Mouse (Mus musculus): ENCODE data around the gene Nsdhl. TPM values are rescaled to one million over a fixed set of nuclear protein-coding genes. Genes with fewer than 3 reads are reported as not detected.
A peak's percentile ranks its signal among the peaks of the same experiment; 100 is the strongest.

The Nsdhl gene
- total RNA-seq, 2 experiments from 2014 or later = 3.3 to 3.5 TPM

DNA sequence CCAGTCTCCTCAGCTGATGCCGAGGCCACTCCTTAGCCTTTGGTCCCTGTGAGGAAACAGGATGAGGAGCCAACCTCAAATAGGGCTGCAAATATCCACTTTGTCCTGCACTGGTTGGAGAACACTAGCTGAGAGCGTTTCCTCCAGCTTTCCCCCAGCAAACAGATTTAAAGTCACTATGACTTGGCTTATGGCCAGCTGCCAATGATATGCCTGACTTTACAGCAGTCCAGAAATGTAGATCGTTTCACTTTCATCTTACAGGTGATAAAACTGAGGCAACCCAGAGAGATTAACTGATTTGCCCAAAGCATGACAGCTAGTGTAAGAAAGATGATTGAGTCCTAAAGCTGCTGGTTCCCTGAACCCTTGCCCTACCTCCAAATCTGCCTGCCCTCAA, 77.2 kb downstream of the Nsdhl start:
- no peak for DNase-seq (ENCODE audit: low spot score)

- DNase-seq (ENCODE audit: low spot score) = no peak
Observed at GRCm38 (mm10) chrX:73003110-73003509, 84.8 kb downstream of the Nsdhl start.

DNA sequence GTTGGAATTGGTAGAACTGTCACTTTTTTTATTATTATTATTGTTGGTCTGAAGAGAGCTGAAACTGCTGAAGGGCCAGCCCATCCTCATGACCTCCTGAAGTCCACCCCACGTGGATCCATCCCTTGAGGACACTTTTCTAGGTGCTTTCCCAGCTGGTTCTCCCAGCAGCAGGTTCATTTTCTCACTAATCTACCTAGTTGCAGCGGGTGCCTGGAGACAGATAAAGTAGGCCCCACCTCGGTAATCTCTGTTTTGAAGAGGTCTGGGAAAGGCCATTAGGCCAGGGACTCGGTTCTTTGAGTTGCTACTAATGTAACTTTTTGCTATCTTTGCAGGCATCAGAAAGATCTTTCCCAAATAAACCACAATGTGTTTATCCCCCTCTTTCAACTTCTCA, 87.3 kb downstream of the Nsdhl start:
- DNase-seq (ENCODE audit: low spot score) = no peak

DNA sequence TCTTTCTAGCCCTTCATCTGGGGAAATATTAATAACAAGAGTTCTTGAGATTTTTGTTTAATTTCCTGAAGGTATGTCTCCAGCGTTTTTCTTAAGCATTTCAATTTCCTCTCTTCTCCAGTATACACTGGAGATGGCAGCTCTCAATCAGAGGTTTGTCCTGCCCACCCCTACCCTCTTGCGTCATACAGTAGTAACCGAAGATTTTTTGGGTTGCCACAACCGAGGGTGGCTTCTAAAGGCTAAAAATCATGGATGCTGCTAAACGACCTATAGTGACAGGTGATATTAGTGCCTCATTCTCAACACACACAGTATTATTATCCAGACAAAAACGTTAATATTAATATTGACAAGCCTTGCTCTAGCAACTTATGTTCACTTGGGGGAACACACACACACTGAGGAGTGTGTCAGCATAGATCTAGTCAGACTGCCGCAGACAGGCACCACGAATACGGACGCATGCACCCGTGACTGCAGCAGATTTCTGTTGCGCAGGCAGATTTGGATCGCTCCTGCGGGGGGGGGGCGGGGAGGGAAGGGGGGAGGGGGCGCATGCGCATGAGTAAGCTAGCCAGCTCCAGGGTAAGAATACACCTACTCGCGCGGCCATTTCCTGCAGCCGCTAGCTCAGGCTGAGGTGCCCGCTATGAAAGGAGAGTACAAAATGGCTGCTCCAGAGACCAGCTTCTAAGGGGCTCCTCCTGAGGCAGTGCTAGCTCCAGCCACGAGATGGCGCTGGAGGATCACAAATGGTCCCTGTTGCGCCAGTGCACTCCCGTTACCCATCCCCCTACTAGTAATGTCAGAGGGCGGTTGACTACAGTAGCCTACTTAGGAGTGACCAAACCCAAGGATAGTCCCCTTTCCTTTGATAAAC, 89.5 kb downstream of the Nsdhl start:
- peak; percentile 94 for DNase-seq (ENCODE audit: low spot score)

Small RNA genes lying within 50 kb of the gene (microRNA-seq; reads per million reads assigned to microRNA genes)
- gene Mir2137 = not detected

Other genes with a start within 250 kb of the Nsdhl start
- gene Gabrq, start 93.4 kb upstream of the Nsdhl start, total RNA-seq (2021) = not detected
- gene Cetn2, start 146 bp upstream of the Nsdhl start, total RNA-seq (2021) = 10 to 100 TPM; 27.4 to 28.8 TPM
- gene Zfp185, start 68.8 kb downstream of the Nsdhl start, total RNA-seq (2021) = 1 to 10 TPM in 1 of 2 experiments, under 1 TPM in 1; 0.53 to 1.3 TPM
- gene Pnma5, start 118.5 kb downstream of the Nsdhl start, total RNA-seq (2021) = under 1 TPM in 1 of 2 experiments, not detected in 1; 0.14 TPM
- not detected for gene Pnma3, start 146.2 kb downstream of the Nsdhl start, total RNA-seq (2021)
- gene Xlr4a, start 163.9 kb downstream of the Nsdhl start, total RNA-seq (2021) = not detected
- gene Xlr3a, start 178.5 kb downstream of the Nsdhl start, total RNA-seq (2021) = under 1 TPM; 0.36 to 0.53 TPM
- not detected for gene Gm14685, start 198.5 kb downstream of the Nsdhl start, total RNA-seq (2021)
- not detected for gene Xlr5b, start 230.2 kb downstream of the Nsdhl start, total RNA-seq (2021)
- not detected for gene DXBay18, start 230.9 kb downstream of the Nsdhl start, total RNA-seq (2021)